Mouse (Mus musculus) left cerebral cortex, adult 6 months (tissue): ENCODE measurements around the gene Foxa2. TPM values are rescaled to one million over a fixed set of nuclear protein-coding genes. Genes with fewer than 3 reads are reported as not detected.

ENCODE experiments used
- long read RNA-seq, 2 experiments: library from polyadenylated mRNA; unstranded; transcript quantifications; one replicate each; pipeline ENCODE4 v2.0.0; 2019 to 2020
- polyA plus RNA-seq: library from polyadenylated mRNA; unstranded; fragments of <200 nt; fragmentation: Nextera tagmentation; gene quantifications from 2 replicates; pipeline ENCODE4 v1.2.3, GENCODE M21; 2021

The Foxa2 gene
- not detected in 2 replicates for polyA plus RNA-seq
- long read RNA-seq, experiment 1 = 0 reads
- long read RNA-seq, experiment 2 = 0 reads

DNA sequence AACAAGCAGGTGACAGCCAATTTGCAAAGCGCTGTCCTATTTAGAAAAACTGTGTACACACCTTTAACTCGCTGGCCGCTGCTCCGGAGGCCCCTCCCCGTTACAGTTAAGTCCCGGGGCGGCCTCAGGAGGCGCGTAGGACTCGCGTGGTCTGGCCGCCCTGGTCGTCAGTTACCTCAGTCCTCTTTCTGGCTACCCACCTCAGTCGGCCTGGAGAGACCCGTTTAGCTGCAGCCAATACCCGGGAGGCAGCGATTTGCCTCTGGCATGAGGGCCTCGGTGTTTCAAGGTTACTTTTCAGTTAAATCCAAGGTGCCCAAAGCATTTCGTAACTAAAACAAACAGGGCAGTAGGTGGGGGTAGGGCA is at the start of gene Foxa2:
Gene Foxa2 (minus strand): TSS at position 171 of the 367 bp plus-strand sequence.

